Mouse (Mus musculus): ENCODE measurements around the gene Rab26.
A peak's percentile ranks its signal among the peaks of the same experiment; 100 is the strongest.

- TF ChIP-seq POLR2A (IDR thresholded peaks at IDR 0.05; ENCODE audit: borderline replicate concordance, insufficient read depth, low read length) (no peak), CTCF (IDR thresholded peaks at IDR 0.05; ENCODE audit: borderline replicate concordance, insufficient read depth, low read depth, low read length) (0 out of 2 replicates have a peak, but pooled peaks have one; percentile 24)
Observed at GRCm38 (mm10) chr17:24530361-24531050, 3.5 kb downstream of the Rab26 start.

All from cerebellum, adult 2 months (tissue).